Mouse (Mus musculus): Measurements from ENCODE around the gene AC109138.7. TPM values are rescaled to one million over a fixed set of nuclear protein-coding genes. Genes with fewer than 3 reads are reported as not detected.

Gene AC109138.7
- polyA plus RNA-seq, 1 experiment from 2014 or later: not detected

GRCm38 (mm10) chr19:4227446-4227845, 13.3 kb downstream of the AC109138.7 start:
- Histone ChIP-seq H3K27ac (no peak overlapping the region), H3K4me1 (peaks cover 6% of the 10 kb centered on the region), H3K4me2 (replicated peaks) (no peak overlapping the region), H3K27me3 (replicated peaks) (peaks cover 9% of the 10 kb centered on the region), H3K36me3 (no peaks in the 10 kb centered on the region), H3K9me3 (no peaks in the 10 kb centered on the region), H3K9ac (no peak overlapping the region), H3K4me3 (no peak overlapping the region)
- 71% methylated on average over 5 of the region's 5 CpGs for WGBS
- ATAC-seq (ENCODE audit: low FRiP score, low read depth): no peak

DNA sequence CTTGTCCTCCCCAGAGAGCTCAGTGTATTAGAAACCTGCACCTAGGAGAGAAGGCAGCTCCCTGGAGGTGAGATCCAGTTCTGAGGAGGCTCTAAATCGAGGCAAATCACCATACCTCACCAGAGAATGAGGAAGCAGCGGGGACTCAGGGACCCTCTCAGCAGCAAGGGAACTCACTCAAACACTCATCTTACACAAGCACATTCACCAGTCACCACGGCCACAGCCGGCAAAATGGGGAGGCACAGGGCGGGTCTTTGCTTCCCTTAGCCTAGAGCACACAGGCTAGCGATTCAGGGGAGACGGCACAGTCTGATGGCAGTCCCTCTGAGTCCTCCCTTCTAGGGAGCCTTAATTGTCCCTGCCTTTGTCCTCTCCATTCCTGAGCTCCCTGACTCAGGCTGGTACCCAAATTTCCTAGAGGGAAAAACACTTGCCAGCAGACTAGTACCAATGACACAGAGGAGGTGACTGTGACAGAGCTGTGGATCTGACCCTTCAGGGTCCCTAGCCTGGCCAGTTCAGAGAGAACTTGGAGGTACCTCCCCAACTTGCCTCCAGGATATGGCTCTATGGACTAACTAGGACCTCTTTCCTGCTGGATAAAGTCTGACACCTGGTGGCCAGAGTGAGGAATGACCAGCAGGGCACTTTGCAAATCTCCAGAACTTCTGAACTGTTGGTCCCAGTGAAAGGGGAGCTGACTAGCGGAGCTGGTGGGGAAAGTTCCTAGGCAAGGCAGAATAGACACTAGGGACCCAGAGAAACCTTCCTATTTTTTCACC, 13.9 kb downstream of the AC109138.7 start:
- no peak overlapping the region for H3K4me2 ChIP-seq (replicated peaks)
- H3K27me3 ChIP-seq (replicated peaks): peaks cover 9% of the 10 kb centered on the region
- ATAC-seq (ENCODE audit: low FRiP score, low read depth): no peak
- no peaks in the 10 kb centered on the region for H3K9me3 ChIP-seq
- no peaks in the 10 kb centered on the region for H3K36me3 ChIP-seq
- 20% methylated on average over 8 of the region's 8 CpGs for WGBS
- H3K4me1 ChIP-seq: peaks cover 6% of the 10 kb centered on the region
- H3K9ac ChIP-seq: no peak overlapping the region
- no peak overlapping the region for H3K27ac ChIP-seq
- no peak overlapping the region for H3K4me3 ChIP-seq

DNA sequence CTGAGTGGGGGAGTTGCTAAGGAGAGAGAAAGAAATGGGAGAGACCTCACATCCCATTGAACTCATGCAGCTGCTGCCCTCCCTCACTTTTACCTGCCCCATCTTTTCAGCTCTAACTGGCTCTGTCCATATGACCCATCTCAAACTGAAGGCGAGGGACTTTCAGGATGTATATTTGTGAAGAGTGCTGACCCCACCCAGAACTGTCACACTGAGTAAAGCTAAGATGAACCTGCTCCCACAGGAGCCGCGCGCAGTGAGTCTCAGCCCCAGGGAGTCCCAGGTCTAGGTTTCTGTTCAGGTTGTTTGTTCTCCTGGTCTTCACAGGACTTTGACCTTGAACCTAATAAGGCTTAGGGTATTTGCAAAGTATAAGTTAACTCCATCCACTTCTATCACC, 14.7 kb downstream of the AC109138.7 start:
- Histone ChIP-seq H3K27ac (no peak overlapping the region), H3K4me2 (replicated peaks) (no peak overlapping the region), H3K9me3 (no peaks in the 10 kb centered on the region), H3K36me3 (no peaks in the 10 kb centered on the region), H3K9ac (no peak overlapping the region), H3K27me3 (replicated peaks) (peaks cover 9% of the 10 kb centered on the region), H3K4me3 (no peak overlapping the region), H3K4me1 (peaks cover 6% of the 10 kb centered on the region)
- 72% methylated on average over 4 of the region's 4 CpGs for WGBS
- no peak for ATAC-seq (ENCODE audit: low FRiP score, low read depth)

DNA sequence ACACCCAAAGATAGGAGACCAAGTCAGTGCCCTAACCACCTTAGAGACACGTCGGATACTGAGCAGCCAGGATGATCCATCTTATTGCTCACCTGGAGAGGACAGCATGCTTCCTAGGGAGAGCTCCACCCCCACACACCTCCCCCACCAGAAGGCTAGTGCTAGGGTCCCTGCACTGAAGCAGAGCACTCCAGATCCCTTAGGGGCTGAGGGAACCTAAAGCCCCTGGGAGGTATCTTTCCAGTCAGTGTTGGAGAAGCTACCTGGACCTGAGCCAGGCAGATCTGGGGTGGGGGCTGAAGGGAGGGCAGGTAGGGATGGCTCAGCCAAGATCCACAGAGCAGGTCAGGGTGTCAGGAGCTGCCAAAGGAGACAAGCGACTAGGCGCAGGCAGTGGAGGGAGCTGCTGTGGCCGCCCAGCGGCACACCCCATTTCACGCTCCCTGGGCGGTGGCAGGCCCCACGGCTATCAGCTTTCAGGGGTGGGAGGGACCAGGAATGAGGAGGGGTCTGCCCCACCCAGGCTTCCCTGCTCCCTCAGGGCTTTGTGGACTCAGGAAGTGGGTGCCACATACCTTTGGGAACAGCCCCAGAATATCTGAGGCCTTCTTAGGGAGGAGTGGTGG, 15.4 kb downstream of the AC109138.7 start:
- H3K27ac ChIP-seq: no peak overlapping the region
- H3K9ac ChIP-seq: peak overlapping the region; percentile 13; the same call in 1 of the 2 replicates
- ATAC-seq (ENCODE audit: low FRiP score, low read depth): no peak

DNA sequence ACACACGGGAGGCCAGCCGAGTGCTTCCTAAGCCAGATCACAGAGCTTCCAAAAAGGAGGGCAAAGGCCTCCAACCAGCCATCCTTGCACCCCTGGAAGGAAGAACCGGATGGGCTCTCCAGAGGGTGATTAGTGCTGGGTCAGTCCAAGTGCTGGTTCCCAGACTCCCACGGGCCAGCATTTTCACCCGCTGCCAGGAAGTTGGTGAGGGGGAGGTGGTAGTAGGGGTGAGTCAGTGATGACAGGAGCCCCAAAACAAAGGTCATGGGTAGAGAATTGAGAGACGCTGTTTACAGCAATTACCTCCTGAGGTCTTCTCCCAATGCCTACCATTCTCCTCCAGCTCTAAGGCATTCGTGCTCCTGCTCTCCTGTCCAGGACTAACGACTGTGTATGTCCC, 16.3 kb downstream of the AC109138.7 start:
- Histone ChIP-seq H3K27me3 (replicated peaks) (peaks cover 9% of the 10 kb centered on the region), H3K36me3 (no peaks in the 10 kb centered on the region), H3K27ac (no peak overlapping the region), H3K4me1 (peaks cover 6% of the 10 kb centered on the region), H3K9ac (no peak overlapping the region), H3K4me2 (replicated peaks) (no peak overlapping the region), H3K9me3 (no peaks in the 10 kb centered on the region), H3K4me3 (no peak overlapping the region)
- WGBS: 73% methylated on average over 8 of the region's 8 CpGs
- no peak for ATAC-seq (ENCODE audit: low FRiP score, low read depth)

More for the DNA sequence above, 15.4 kb downstream of the AC109138.7 start:
- Histone ChIP-seq H3K9me3 (no peaks in the 10 kb centered on the region), H3K27me3 (replicated peaks) (peaks cover 9% of the 10 kb centered on the region), H3K36me3 (no peaks in the 10 kb centered on the region), H3K4me2 (replicated peaks) (no peak overlapping the region), H3K4me1 (peaks cover 6% of the 10 kb centered on the region), H3K4me3 (no peak overlapping the region)
- WGBS: 24% methylated on average over 9 of the region's 9 CpGs

- Histone ChIP-seq H3K4me2 (replicated peaks) (peak within 1 kb of the TSS; percentile 84), H3K9me3 (no peaks in the 10 kb centered on the region), H3K27me3 (replicated peaks) (peaks cover 6% of the 10 kb centered on the region), H3K27ac (peak within 1 kb of the TSS; percentile 15; the same call in 1 of the 2 replicates), H3K36me3 (no peaks in the 10 kb centered on the region), H3K4me1 (peaks cover 6% of the 10 kb centered on the region), H3K9ac (peak within 1 kb of the TSS; percentile 68), H3K4me3 (peak within 1 kb of the TSS; percentile 46)
- peak; percentile 91 for ATAC-seq (ENCODE audit: low FRiP score, low read depth)
- 12% methylated on average over 26 of the region's 26 CpGs for WGBS
These were observed 17.4 kb downstream of the AC109138.7 start, which contains the start of gene Pold4 for GRCm38 (mm10) chr19:4231253-4232185. Gene Pold4 (plus strand): TSS chr19:4231899.

DNA sequence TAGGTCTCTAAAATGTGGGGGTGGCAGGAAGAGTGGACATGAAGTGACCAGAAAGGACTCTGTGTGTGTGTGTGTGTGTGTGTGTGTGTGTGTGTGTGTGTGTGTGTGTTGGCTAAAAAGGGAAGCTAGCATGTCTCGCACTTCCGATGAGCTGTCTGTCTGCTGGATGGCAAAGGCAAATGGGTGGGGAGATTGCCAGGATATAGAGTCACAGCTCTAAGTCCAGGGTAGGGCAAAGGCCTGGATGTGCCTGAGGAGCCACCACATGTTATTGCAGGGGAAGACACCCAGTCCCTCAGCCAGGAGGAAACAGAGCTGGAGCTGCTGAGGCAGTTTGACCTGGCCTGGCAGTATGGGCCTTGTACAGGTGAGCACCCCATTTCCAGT, 18.0 kb downstream of the AC109138.7 start:
- 53% methylated on average over 2 of the region's 2 CpGs for WGBS
- Histone ChIP-seq H3K27ac (peak overlapping the region; percentile 15; the same call in 1 of the 2 replicates), H3K27me3 (replicated peaks) (peaks cover 6% of the 10 kb centered on the region), H3K36me3 (no peaks in the 10 kb centered on the region), H3K4me2 (replicated peaks) (peak overlapping the region; percentile 84), H3K9ac (peak overlapping the region; percentile 68), H3K4me3 (peak overlapping the region; percentile 46), H3K9me3 (no peaks in the 10 kb centered on the region), H3K4me1 (peaks cover 6% of the 10 kb centered on the region)
- no peak for ATAC-seq (ENCODE audit: low FRiP score, low read depth)

DNA sequence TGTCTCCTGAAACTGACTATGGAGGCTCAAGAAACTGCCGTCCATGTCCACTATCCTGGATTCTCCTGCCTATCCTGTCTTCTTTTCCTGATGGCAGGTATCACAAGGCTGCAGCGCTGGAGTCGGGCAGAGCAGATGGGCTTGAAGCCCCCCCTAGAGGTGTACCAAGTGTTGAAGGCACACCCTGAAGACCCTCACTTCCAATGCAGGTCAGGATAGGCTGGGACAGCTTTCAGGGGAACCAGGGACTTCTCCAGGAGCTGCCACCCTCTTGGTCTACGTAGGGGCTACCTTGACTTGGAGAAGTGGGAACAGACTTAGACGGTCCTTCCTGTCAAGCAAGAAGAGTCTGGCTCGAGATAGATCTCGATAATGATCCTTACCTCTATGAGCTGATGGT, 18.5 kb downstream of the AC109138.7 start:
- Histone ChIP-seq H3K4me2 (replicated peaks) (peak overlapping the region; percentile 84), H3K27ac (no peak overlapping the region), H3K36me3 (no peaks in the 10 kb centered on the region), H3K27me3 (replicated peaks) (peaks cover 6% of the 10 kb centered on the region), H3K9me3 (no peaks in the 10 kb centered on the region), H3K9ac (no peak overlapping the region), H3K4me3 (no peak overlapping the region), H3K4me1 (peaks cover 6% of the 10 kb centered on the region)
- 80% methylated on average over 7 of the region's 7 CpGs for WGBS
- no peak for ATAC-seq (ENCODE audit: low FRiP score, low read depth)

DNA sequence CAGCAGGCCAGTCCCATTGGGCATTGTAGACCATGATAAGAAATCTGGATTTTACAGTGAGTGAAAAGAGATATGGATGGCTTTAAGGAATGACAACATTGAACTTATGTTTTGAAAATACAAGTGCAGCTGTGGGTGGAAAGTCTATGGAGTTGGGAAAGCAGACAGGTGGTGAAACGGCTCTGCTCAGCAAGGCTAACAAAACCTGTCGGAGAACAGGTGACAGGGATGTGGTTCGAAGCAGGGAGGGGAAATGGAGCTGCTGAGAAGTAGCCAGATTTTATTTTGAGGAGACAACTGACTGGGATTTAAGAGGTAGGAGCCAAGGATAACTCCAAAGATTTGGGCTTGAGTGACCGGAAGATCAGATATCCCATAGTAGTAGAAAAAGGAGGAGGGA, 20.4 kb downstream of the AC109138.7 start:
- Histone ChIP-seq H3K4me3 (no peak overlapping the region), H3K9ac (no peak overlapping the region), H3K27ac (no peak overlapping the region), H3K4me1 (peaks cover 6% of the 10 kb centered on the region), H3K4me2 (replicated peaks) (no peak overlapping the region), H3K27me3 (replicated peaks) (peaks cover 6% of the 10 kb centered on the region; the same call in 1 of the 2 replicates), H3K9me3 (no peaks in the 10 kb centered on the region), H3K36me3 (no peaks in the 10 kb centered on the region)
- ATAC-seq (ENCODE audit: low FRiP score, low read depth): no peak
- 81% methylated on average over 4 of the region's 4 CpGs for WGBS

- H3K4me1 ChIP-seq: no peaks in the 10 kb centered on the region
- no peak overlapping the region for H3K4me3 ChIP-seq
- H3K36me3 ChIP-seq: no peaks in the 10 kb centered on the region
- H3K27me3 ChIP-seq (replicated peaks): 0 out of 2 replicates have a peak, but pooled peaks cover 3% of the 10 kb centered on the region
- no peaks in the 10 kb centered on the region for H3K9me3 ChIP-seq
- H3K27ac ChIP-seq: no peak overlapping the region
- no peak for ATAC-seq (ENCODE audit: low FRiP score, low read depth)
- 65% methylated on average over 8 of the region's 8 CpGs for WGBS
- H3K4me2 ChIP-seq (replicated peaks): no peak overlapping the region
- no peak overlapping the region for H3K9ac ChIP-seq
These were observed 26.1 kb downstream of the AC109138.7 start for GRCm38 (mm10) chr19:4240247-4240668.

DNA sequence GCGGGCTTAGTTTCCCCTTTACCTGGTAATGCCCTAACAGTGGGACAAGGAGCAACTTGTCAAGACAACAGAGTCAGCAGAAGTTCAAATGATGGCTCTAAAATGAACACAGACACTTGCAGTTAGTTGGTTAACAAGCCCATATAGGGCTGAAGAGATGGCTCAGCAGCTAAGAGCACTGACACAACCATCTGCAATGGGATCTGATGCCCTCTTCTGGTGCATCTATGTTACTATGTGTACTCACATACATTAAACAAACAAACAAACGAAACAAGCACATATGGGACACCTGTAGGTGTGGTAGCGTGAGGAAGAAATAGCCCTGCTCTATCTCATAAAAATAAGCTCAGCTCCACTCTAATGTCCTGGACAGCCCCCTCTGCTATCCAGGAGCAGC, 28.3 kb downstream of the AC109138.7 start:
- Histone ChIP-seq H3K4me3 (no peak overlapping the region), H3K9me3 (no peaks in the 10 kb centered on the region), H3K27me3 (replicated peaks) (0 out of 2 replicates have a peak, but pooled peaks cover 3% of the 10 kb centered on the region), H3K4me2 (replicated peaks) (no peak overlapping the region), H3K36me3 (no peaks in the 10 kb centered on the region), H3K27ac (no peak overlapping the region), H3K4me1 (no peaks in the 10 kb centered on the region), H3K9ac (no peak overlapping the region)
- no peak for ATAC-seq (ENCODE audit: low FRiP score, low read depth)
- 70% methylated on average over 3 of the region's 3 CpGs for WGBS

- no peak for ATAC-seq (ENCODE audit: low FRiP score, low read depth)
- H3K9ac ChIP-seq: no peak overlapping the region
- H3K27me3 ChIP-seq (replicated peaks): no peaks in the 10 kb centered on the region
- H3K4me2 ChIP-seq (replicated peaks): no peak overlapping the region
- WGBS: 77% methylated on average over 6 of the region's 6 CpGs
- no peaks in the 10 kb centered on the region for H3K4me1 ChIP-seq
- no peaks in the 10 kb centered on the region for H3K36me3 ChIP-seq
- no peak overlapping the region for H3K27ac ChIP-seq
- no peak overlapping the region for H3K4me3 ChIP-seq
- H3K9me3 ChIP-seq: no peaks in the 10 kb centered on the region
These were observed 30.6 kb downstream of the AC109138.7 start for GRCm38 (mm10) chr19:4244775-4245174.

All from neural tube, embryonic 12.5 days (tissue).